Mouse (Mus musculus) B cell, adult (primary cell): ENCODE measurements around the gene Naga. TPM values are rescaled to one million over a fixed set of nuclear protein-coding genes. Genes with fewer than 3 reads are reported as not detected.

ENCODE experiments used
- total RNA-seq: library from RNA; stranded (reverse); gene quantifications from 4 replicates; pipeline ENCODE4 v1.2.4, GENCODE M21; 2023; ENCODE audit not compliant: inconsistent age

The Naga gene
- 44.4 to 66.9 TPM (median 50.7 TPM) in 4 replicates for total RNA-seq

DNA sequence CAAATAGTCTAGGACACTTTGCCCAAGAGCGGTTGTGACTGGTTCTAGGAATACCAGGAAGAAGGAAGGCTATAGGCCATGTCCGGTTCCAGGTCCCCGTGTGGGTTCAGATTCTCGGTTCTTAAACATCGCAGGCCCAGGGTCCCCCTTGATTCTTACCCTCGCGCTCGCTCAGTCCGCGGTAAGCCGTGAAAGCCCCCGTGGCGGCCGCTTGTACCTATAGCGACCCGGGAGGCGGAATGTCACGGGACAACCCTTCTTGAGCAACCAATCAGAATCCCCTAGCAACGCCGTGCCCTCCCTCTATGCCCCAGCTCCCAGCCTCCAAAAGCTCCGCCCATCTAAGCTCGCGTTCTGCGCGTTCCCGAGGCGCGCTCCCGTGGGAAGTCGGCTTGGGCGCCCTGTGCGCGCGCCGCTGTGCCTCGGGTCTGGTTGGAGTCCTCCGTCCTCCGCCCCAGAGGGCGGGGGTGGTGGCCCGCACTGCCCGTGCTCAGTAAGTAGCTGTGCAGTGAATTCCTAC, at the start of gene Naga, which contains the start of the genes Pheta2 and Smdt1:
Gene Naga, minus strand, starts transcription at position 333 of the 520 bp plus-strand sequence.
Gene Pheta2, plus strand, starts transcription at position 350 of the 520 bp plus-strand sequence.
Gene Smdt1, plus strand, starts transcription at position 367 of the 520 bp plus-strand sequence.

DNA sequence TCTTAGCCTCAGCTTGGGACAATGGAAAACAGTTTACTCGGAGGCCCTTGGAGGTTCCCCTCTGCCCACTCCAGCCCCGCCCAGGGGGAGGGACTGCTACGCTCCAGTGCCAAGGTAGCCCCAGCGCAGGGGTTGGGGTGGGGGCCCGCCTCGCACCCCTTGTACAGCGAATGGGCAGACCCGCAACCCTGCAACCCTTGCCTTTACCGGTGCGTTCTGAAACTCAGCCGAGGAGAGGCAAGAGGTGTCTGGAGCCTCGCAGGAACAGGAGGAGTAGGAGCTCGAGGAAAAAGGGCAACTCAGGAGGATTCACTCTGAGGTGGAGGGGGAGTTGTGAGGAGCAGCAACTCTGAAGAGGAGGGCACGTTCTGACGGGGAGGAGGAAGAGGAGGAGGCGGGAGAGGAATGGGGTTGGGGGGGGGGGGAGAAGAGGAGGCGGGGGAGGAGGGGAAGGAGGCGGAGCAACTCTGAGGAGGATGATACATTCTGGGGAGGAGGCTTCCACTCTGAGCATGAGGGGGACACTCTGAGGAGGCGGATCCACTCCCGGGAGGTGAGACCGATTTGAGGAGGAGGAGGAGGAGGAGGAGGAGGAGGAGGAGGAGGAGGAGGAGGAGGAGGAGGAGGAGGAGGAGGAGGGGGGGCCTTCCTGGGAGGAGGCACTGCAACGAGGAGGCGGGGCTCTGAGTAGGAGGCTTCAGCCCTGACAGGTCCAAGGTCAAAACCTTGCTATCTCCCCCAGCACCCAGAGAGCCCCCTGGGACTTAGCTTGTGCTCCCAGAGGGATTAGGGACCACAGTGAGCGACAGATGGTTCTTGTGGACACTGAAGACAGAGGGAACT, 41.4 kb upstream of the Naga start, which contains the start of gene Cyp2d22:
Gene Cyp2d22, minus strand, starts transcription at position 390 of the 843 bp plus-strand sequence.

DNA sequence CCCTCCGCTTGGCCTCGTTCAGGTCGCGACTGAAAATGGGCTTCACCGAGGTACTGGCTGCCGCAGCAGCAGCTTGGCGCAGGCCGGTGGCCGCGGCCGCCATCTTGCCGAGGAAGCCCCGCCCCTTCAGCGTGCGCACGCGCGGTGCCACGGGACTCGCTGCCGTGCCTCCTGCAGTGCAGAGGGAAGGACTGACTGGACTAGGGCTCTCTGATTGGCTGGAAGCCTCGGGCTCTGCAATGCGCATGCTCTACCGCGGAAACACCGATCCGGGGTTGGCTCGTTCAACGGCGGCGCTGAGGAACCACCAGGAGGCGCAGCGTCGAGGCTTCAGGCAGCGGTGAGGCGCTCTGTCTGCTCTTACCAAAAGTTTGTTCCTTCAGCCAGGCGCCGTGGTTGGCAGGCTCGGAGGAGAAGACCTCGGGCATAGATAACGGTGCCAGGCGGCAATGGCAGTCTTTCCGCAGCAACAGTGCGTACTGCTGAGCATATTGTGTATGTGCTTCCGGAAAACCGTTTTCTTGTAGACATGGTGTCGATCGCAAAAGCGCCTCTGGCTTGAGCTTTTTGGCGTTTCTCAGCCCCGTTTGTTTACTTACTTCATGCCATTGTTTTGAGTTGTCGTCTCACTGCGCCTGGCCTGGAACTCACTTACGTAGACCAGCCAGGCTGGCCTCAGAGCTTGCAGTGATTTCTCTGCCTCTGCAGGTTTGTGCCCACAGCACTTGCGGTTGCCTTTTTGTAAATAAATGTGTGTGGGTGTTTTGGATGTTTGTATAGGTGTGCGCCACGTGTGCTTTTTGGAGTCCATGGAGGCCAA, 15.6 kb upstream of the Naga start, which contains the start of gene Ndufa6:
Gene Ndufa6, minus strand, starts transcription at position 197 of the 820 bp plus-strand sequence.

DNA sequence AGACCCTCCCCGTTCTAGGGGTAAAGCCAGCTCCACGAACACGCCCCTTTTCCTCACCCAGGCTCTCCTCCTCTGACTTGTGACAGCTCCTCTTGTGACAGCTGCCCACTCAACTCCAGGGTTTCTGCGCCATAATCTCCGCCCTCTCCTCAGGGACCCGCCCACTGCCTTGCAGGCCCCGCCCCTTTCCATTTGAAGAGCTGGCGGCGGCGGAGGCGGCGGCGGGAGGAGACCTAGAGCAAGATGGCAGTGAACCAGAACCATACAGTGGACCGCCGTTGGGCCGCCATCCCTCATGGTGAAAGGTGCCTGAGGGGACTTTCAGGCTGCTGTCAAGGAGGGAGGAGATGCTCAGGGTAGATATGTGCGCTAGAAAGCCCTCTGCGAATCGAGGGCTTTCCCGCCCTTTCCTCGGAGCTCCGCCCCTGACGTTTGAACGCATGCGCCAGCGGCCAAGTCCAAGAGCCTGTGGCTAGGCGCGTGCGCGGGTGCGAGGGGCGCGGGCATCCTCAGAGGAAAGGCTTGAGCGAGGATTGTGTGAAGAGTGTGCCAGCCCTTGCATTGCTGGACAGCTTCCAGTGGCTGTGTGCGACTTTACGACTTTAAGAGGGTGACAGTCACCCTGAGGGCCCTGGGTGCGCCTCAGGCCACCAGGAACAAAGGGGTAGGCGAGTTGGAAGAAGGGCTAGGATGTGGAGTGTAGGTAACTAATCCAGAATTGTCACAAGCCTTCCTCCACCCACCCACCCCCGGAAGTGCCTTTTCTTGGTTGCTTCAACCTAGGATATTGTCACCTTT, 39.8 kb downstream of the Naga start, which contains the start of gene Wbp2nl:
Gene Wbp2nl, plus strand, starts transcription at position 191 of the 798 bp plus-strand sequence.

Other genes with a start within 250 kb of the Naga start
- 58.6 to 67.5 TPM (median 62.7 TPM) in 4 replicates for gene Ccdc134, start 211.0 kb downstream of the Naga start, total RNA-seq
- gene Srebf2, start 191.7 kb downstream of the Naga start, total RNA-seq: 202 to 229 TPM (median 225 TPM) in 4 replicates
- 5.5 to 8.9 TPM (median 6.7 TPM) in 4 replicates for gene Shisa8, start 126.1 kb downstream of the Naga start, total RNA-seq
- 309 to 334 TPM (median 329 TPM) in 4 replicates for gene Tnfrsf13c, start 114.6 kb downstream of the Naga start, total RNA-seq
- 0.77 to 4.2 TPM (median 1.6 TPM) in 4 replicates for gene Cenpm, start 94.2 kb downstream of the Naga start, total RNA-seq
- gene 1500009C09Rik, start 86.5 kb downstream of the Naga start, total RNA-seq: 0.32 TPM in 1 of 4 replicates, not detected in the others
- 0.48 TPM in 1 of 4 replicates, not detected in the others for gene Sept3, start 64.0 kb downstream of the Naga start, total RNA-seq
- gene Wbp2nl, start 40.0 kb downstream of the Naga start, total RNA-seq: not detected in 4 replicates
- gene Pheta2, start within 50 bp of the Naga start, total RNA-seq: 0.24 TPM in 1 of 4 replicates, not detected in the others
- 85.5 to 111 TPM (median 94.6 TPM) in 4 replicates for gene Smdt1, start within 50 bp of the Naga start, total RNA-seq
- 95.5 to 108 TPM (median 98.9 TPM) in 4 replicates for gene Ndufa6, start 15.4 kb upstream of the Naga start, total RNA-seq
- 4.4 to 8.3 TPM (median 6.6 TPM) in 4 replicates for gene Cyp2d22, start 41.3 kb upstream of the Naga start, total RNA-seq
- gene Cyp2d11, start 55.1 kb upstream of the Naga start, total RNA-seq: not detected in 4 replicates
- not detected in 4 replicates for gene Cyp2d10, start 68.3 kb upstream of the Naga start, total RNA-seq
- not detected in 4 replicates for gene Cyp2d9, start 94.5 kb upstream of the Naga start, total RNA-seq
- gene Cyp2d12, start 216.1 kb upstream of the Naga start, total RNA-seq: not detected in 4 replicates